Mouse (Mus musculus): ENCODE measurements around the gene Hist1h2ak. TPM values are rescaled to one million over a fixed set of nuclear protein-coding genes. Genes with fewer than 3 reads are reported as not detected.

The Hist1h2ak gene
- 100 to 1,000 TPM; 426 to 441 TPM for total RNA-seq (2023)

GRCm38 (mm10) chr13:21753524-21754285, at the start of gene Hist1h2ak, which contains the start of gene Hist1h2bn:
Hist1h2ak (minus strand) TSS chr13:21753827.
Hist1h2bn (plus strand) TSS chr13:21754123.

GRCm38 (mm10) chr13:21786899-21787629, 33.4 kb upstream of the Hist1h2ak start, which contains the start of the genes Hist1h2an and Hist1h2bp:
Hist1h2an (minus strand) TSS chr13:21787218.
Hist1h2bp (plus strand) TSS chr13:21787461.

DNA sequence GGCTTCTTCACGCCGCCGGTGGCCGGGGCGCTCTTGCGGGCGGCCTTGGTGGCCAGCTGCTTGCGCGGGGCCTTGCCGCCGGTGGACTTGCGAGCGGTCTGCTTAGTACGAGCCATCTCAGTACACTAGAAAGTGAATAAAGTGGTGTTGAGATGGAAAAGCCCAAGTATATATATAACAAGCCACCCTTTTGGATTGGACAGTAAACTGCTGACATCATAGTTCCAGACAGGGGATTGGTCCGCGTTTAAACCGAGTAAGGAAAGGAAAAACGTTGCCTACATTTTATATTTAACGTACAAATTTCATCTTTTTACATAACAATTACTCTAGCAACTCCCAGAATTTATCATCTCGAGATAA, 29.6 kb upstream of the Hist1h2ak start, which contains the start of gene Hist1h3i:
Hist1h3i (minus strand) TSS at position 116 of the 363 bp plus-strand sequence.

GRCm38 (mm10) chr13:21779767-21780731, 26.4 kb upstream of the Hist1h2ak start, which contains the start of gene Hist1h1b:
Hist1h1b (minus strand) TSS chr13:21780625.

DNA sequence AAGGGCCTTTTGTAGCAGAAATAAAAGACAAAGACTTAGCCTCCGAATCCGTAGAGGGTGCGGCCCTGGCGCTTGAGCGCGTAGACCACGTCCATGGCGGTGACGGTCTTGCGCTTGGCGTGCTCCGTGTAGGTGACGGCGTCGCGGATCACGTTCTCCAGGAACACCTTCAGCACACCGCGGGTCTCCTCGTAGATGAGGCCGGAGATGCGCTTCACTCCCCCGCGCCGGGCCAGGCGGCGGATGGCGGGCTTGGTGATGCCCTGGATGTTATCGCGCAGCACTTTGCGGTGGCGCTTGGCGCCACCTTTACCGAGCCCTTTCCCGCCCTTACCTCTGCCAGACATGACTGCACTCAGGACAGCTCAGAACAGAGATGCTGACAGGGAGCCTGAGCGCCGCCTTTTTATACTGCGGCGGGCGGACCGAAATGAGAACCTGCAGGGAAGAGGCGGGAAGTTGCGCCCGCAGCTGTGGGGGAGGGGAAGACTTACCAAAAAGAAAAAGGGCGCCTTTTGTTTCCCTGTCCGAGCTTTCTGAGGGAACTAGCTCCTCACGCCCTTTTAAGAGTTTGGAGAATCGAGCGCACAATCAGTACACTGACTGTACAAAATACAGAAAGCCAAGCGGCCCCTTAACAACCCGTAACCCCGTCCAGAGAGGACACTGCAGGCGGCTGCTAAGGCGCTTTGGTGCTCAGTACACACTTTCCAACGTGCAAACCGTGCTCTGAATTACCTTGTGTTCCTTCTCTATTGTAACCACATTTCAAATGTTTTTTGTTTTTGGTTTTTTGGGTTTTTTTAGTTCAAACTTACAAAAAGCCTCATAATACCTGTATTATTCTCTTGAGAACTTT, 3.2 kb downstream of the Hist1h2ak start, which contains the start of gene Hist1h4k:
Hist1h4k (minus strand) TSS at position 347 of the 859 bp plus-strand sequence.

DNA sequence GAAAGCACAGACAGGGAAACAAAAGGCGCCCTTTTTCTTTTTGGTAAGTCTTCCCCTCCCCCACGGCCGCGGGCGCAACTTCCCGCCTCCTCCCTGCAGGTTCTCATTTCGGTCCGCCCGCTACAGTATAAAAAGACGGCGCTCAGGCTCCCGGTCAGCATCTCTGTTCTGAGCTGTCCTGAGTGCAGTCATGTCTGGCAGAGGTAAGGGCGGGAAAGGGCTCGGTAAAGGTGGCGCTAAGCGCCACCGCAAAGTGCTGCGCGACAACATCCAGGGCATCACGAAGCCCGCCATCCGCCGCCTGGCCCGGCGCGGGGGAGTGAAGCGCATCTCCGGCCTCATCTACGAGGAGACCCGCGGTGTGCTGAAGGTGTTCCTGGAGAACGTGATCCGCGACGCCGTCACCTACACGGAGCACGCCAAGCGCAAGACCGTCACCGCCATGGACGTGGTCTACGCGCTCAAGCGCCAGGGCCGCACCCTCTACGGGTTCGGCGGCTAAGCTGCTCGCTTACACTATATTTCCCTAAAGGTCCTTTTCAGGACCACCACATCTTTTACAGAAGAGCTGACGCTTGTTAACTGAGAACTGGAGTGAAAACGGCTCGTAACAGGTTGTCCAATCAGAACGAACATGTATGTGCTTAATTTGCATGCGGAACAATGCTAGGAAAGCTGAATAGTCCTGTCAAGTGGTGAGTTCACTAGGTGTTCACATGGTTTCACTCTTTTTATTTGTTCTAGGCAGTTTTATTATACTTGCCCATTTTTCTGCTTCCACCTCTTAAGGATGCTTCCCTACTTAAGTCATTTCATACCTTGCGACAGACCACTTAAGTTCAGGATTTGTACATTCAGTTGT, 18.5 kb downstream of the Hist1h2ak start, which contains the start of gene Hist1h4j:
Hist1h4j (plus strand) TSS at position 159 of the 862 bp plus-strand sequence.

GRCm38 (mm10) chr13:21721757-21722372, 31.8 kb downstream of the Hist1h2ak start, which contains the start of gene Hist1h2bm:
Hist1h2bm (plus strand) TSS chr13:21722044.

GRCm38 (mm10) chr13:21717397-21718357, 36.0 kb downstream of the Hist1h2ak start, which contains the start of gene Hist1h3h:
Hist1h3h (plus strand) TSS chr13:21717659.

GRCm38 (mm10) chr13:21715864-21716539, 37.6 kb downstream of the Hist1h2ak start, which contains the start of the genes Hist1h2bl and Hist1h2ai:
Hist1h2bl (minus strand) TSS chr13:21716143.
Hist1h2ai (plus strand) TSS chr13:21716422.

Other genes starting within 250 kb of the Hist1h2ak start
- 1 to 10 TPM; 3.8 to 3.9 TPM for gene Zkscan8, start 222.7 kb downstream of the Hist1h2ak start, total RNA-seq (2023)
- not detected for gene Olfr1366, start 211.0 kb downstream of the Hist1h2ak start, total RNA-seq (2023)
- not detected for gene Olfr1535, start 193.9 kb downstream of the Hist1h2ak start, total RNA-seq (2023)
- gene Olfr1364, start 172.1 kb downstream of the Hist1h2ak start, total RNA-seq (2023), result not detected
- not detected for gene Olfr1362, start 139.8 kb downstream of the Hist1h2ak start, total RNA-seq (2023)
- gene Olfr11, start 111.3 kb downstream of the Hist1h2ak start, total RNA-seq (2023), result not detected
- not detected for gene Olfr1361, start 90.4 kb downstream of the Hist1h2ak start, total RNA-seq (2023)
- gene Olfr1360, start 76.4 kb downstream of the Hist1h2ak start, total RNA-seq (2023), result not detected
- gene Olfr1359, start 55.7 kb downstream of the Hist1h2ak start, total RNA-seq (2023), result not detected
- gene Hist1h2bl, start 37.7 kb downstream of the Hist1h2ak start, total RNA-seq (2023), result 1,000 to 10,000 TPM; 1,007 to 1,037 TPM
- gene Hist1h2ai, start 37.4 kb downstream of the Hist1h2ak start, total RNA-seq (2023), result 100 to 1,000 TPM; 322 to 368 TPM
- gene Hist1h3h, start 36.2 kb downstream of the Hist1h2ak start, total RNA-seq (2023), result 1,000 to 10,000 TPM; 1,636 to 1,682 TPM
- 100 to 1,000 TPM; 245 to 302 TPM for gene Hist1h2bm, start 31.8 kb downstream of the Hist1h2ak start, total RNA-seq (2023)
- gene Hist1h4j, start 18.8 kb downstream of the Hist1h2ak start, total RNA-seq (2023), result 100 to 1,000 TPM; 162 to 165 TPM
- 1,000 to 10,000 TPM; 2,386 to 2,430 TPM for gene Hist1h4k, start 3.3 kb downstream of the Hist1h2ak start, total RNA-seq (2023)
- 100 to 1,000 TPM; 695 to 749 TPM for gene Hist1h2bn, start 296 bp upstream of the Hist1h2ak start, total RNA-seq (2023)
- gene Hist1h1b, start 26.8 kb upstream of the Hist1h2ak start, total RNA-seq (2023), result 100 to 1,000 TPM; 583 to 676 TPM
- gene Hist1h3i, start 29.5 kb upstream of the Hist1h2ak start, total RNA-seq (2023), result 1,000 to 10,000 TPM; 1,324 to 1,491 TPM
- 100 to 1,000 TPM; 204 to 209 TPM for gene Hist1h2an, start 33.4 kb upstream of the Hist1h2ak start, total RNA-seq (2023)
- gene Hist1h2bp, start 33.6 kb upstream of the Hist1h2ak start, total RNA-seq (2023), result 100 to 1,000 TPM; 485 to 544 TPM
- gene Hist1h2bq, start 56.4 kb upstream of the Hist1h2ak start, total RNA-seq (2023), result 1,000 to 10,000 TPM; 1,192 to 1,249 TPM
- 1,000 to 10,000 TPM; 2,019 to 2,366 TPM for gene Hist1h2ao, start 56.6 kb upstream of the Hist1h2ak start, total RNA-seq (2023)
- gene Hist1h4m, start 57.9 kb upstream of the Hist1h2ak start, total RNA-seq (2023), result 1,000 to 10,000 TPM; 1,248 to 1,288 TPM
- gene Hist1h4n, start 78.4 kb upstream of the Hist1h2ak start, total RNA-seq (2023), result 100 to 1,000 TPM; 891 to 923 TPM
- 100 to 1,000 TPM; 561 to 647 TPM for gene Hist1h2ap, start 79.7 kb upstream of the Hist1h2ak start, total RNA-seq (2023)
- gene Hist1h2br, start 79.9 kb upstream of the Hist1h2ak start, total RNA-seq (2023), result 1,000 to 10,000 TPM; 1,178 to 1,241 TPM
- gene Zfp184, start 191.3 kb upstream of the Hist1h2ak start, total RNA-seq (2023), result under 1 TPM; 0.69 to 0.84 TPM
- gene Pom121l2, start 227.4 kb upstream of the Hist1h2ak start, total RNA-seq (2023), result not detected